8 mouse cellular contexts compared by ENCODE assay signal in the genomic region with DNA sequence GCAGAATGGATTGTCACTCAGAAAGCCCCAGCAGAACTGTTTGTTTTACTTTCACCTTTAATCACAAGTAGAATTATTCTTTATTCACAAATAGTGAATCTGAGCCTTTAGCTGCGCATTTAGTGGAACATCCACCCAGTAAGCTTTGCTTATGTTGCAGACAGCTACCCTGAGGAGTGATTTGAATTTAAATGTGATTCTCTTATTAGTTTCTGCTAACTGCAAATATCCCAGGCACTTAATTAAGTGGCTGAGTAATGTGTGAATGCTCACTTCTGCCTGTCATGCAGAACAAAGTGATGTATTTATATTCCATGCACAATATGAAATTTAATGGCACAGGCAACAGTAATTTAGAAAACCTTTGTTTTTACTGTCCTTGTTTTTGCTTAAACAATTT.
DNase-seq lines count a peak whose midpoint lies in the region; ATAC-seq and TF ChIP-seq lines count a peak whose summit lies in the region.
"Had no signal": no experiment of that assay in that cellular context is flagged by ENCODE, and none has a peak within 500 bp of the region (broad histone marks: within the 10 kb centered on the region; RNA-seq: fewer than 3 reads in every experiment).

No protein-coding gene starts in this region.

- TF ChIP-seq CTCF in intestine, postnatal 0 days (IDR thresholded peaks at IDR 0.05; ENCODE audit: low read depth) = no peak
- no peak for TF ChIP-seq CTCF in hindbrain, postnatal 0 days (IDR thresholded peaks at IDR 0.05; ENCODE audit: low read depth)

- no peaks in the 10 kb centered on the region for H3K9me3 ChIP-seq in intestine, embryonic 14.5 days (ENCODE audit: control insufficient read depth, low read length)
- H3K9me3 ChIP-seq in intestine, postnatal 0 days (ENCODE audit: control insufficient read depth) = no peaks in the 10 kb centered on the region
- H3K9me3 ChIP-seq in forebrain, embryonic 12.5 days = no peaks in the 10 kb centered on the region
- no peaks in the 10 kb centered on the region for H3K9me3 ChIP-seq in hindbrain, postnatal 0 days (ENCODE audit: low read length)

- H3K4me2 ChIP-seq in intestine, embryonic 14.5 days (ENCODE audit: low read length) = peak overlapping the region; percentile 14; the same call in 1 of the 2 replicates
- H3K4me2 ChIP-seq in intestine, postnatal 0 days (replicated peaks; ENCODE audit: low read depth) = no peak overlapping the region
- peak overlapping the region; percentile 41 for H3K4me2 ChIP-seq in forebrain, embryonic 12.5 days
- peak overlapping the region; percentile 51 for H3K4me2 ChIP-seq in hindbrain, postnatal 0 days (ENCODE audit: low read depth, low read length)

- no peak overlapping the region for H3K9ac ChIP-seq in intestine, embryonic 14.5 days (ENCODE audit: low read length)
- no peak overlapping the region for H3K9ac ChIP-seq in intestine, postnatal 0 days (ENCODE audit: low read depth, low read length)
- no peak overlapping the region for H3K9ac ChIP-seq in forebrain, embryonic 12.5 days
- peak overlapping the region; percentile 40 for H3K9ac ChIP-seq in hindbrain, postnatal 0 days (replicated peaks; ENCODE audit: low read length)

- WGBS in intestine, embryonic 14.5 days = 30% methylated on average over 1 of the region's 1 CpGs
- 33% methylated on average over 1 of the region's 1 CpGs for WGBS in intestine, postnatal 0 days
- WGBS in forebrain, embryonic 12.5 days = 7% methylated on average over 1 of the region's 1 CpGs
- WGBS in hindbrain, postnatal 0 days = 5% methylated on average over 1 of the region's 1 CpGs

- DNase-seq in intestine, embryonic 14.5 days (ENCODE audit: low spot score) = no peak
- peak; percentile 41 for DNase-seq in hindbrain, postnatal 0 days (ENCODE audit: low spot score)
- peak; percentile 10 for DNase-seq in retina, embryonic 14.5 days (ENCODE audit: low spot score)
- no peak for DNase-seq in spleen, postnatal 14 days (ENCODE audit: low spot score in 2 of 2)
- DNase-seq in cerebellum, adult 11 months = no peak

- no peaks in the 10 kb centered on the region for H3K27me3 ChIP-seq in intestine, embryonic 14.5 days (replicated peaks; ENCODE audit: control insufficient read depth, insufficient read depth, low read length)
- no peaks in the 10 kb centered on the region for H3K27me3 ChIP-seq in intestine, postnatal 0 days (replicated peaks; ENCODE audit: control insufficient read depth, insufficient read depth, low read length)
- H3K27me3 ChIP-seq in forebrain, embryonic 12.5 days = no peaks in the 10 kb centered on the region
- H3K27me3 ChIP-seq in hindbrain, postnatal 0 days (ENCODE audit: insufficient read depth, low read length) = no peaks in the 10 kb centered on the region
- H3K27me3 ChIP-seq: megakaryocyte, embryonic 14.5 days had no signal

- no peak overlapping the region for H3K27ac ChIP-seq in intestine, embryonic 14.5 days (ENCODE audit: low read depth)
- H3K27ac ChIP-seq in intestine, postnatal 0 days (ENCODE audit: low read depth, low read length) = no peak overlapping the region
- H3K27ac ChIP-seq in forebrain, embryonic 12.5 days = peak overlapping the region; percentile 80
- peak overlapping the region; percentile 78 for H3K27ac ChIP-seq in hindbrain, postnatal 0 days

- ATAC-seq in intestine, embryonic 14.5 days (replicated peaks; ENCODE audit: low FRiP score, low TSS enrichment, low read depth) = no peak
- ATAC-seq in intestine, postnatal 0 days = no peak
- ATAC-seq in forebrain, embryonic 12.5 days (ENCODE audit: low FRiP score) = peak; percentile 68
- ATAC-seq in hindbrain, postnatal 0 days = no peak

- H3K36me3 ChIP-seq in intestine, embryonic 14.5 days (ENCODE audit: control insufficient read depth, insufficient read depth, low read length) = no peaks in the 10 kb centered on the region
- no peaks in the 10 kb centered on the region for H3K36me3 ChIP-seq in intestine, postnatal 0 days (ENCODE audit: control insufficient read depth, insufficient read depth)
- H3K36me3 ChIP-seq in forebrain, embryonic 12.5 days (replicated peaks) = no peaks in the 10 kb centered on the region
- H3K36me3 ChIP-seq in hindbrain, postnatal 0 days (ENCODE audit: insufficient read depth, low read length) = no peaks in the 10 kb centered on the region

- H3K4me3 ChIP-seq in intestine, embryonic 14.5 days (ENCODE audit: low read depth, low read length) = no peak overlapping the region
- no peak overlapping the region for H3K4me3 ChIP-seq in intestine, postnatal 0 days (ENCODE audit: low read depth, low read length)
- peak overlapping the region; percentile 13 for H3K4me3 ChIP-seq in forebrain, embryonic 12.5 days (replicated peaks)
- no peak overlapping the region for H3K4me3 ChIP-seq in hindbrain, postnatal 0 days (ENCODE audit: low read length)
- H3K4me3 ChIP-seq: megakaryocyte, embryonic 14.5 days had no signal

- H3K4me1 ChIP-seq in intestine, embryonic 14.5 days (replicated peaks; ENCODE audit: control insufficient read depth, insufficient read depth, low read length) = 0 out of 2 replicates have a peak, but pooled peaks cover 5% of the 10 kb centered on the region
- no peaks in the 10 kb centered on the region for H3K4me1 ChIP-seq in intestine, postnatal 0 days (replicated peaks; ENCODE audit: control insufficient read depth, insufficient read depth, low read length)
- H3K4me1 ChIP-seq in forebrain, embryonic 12.5 days = peaks cover 25% of the 10 kb centered on the region
- 0 out of 2 replicates have a peak, but pooled peaks cover 8% of the 10 kb centered on the region for H3K4me1 ChIP-seq in hindbrain, postnatal 0 days (ENCODE audit: insufficient read depth, low read length)
- H3K4me1 ChIP-seq: megakaryocyte, embryonic 14.5 days had no signal

Comparison
In these comparisons a context has a peak if more than half of its experiments do, and no peak if none do; other contexts are left out.
1. DNase-seq: peak in hindbrain, postnatal 0 days (single experiment) and retina, embryonic 14.5 days (single experiment); none in intestine, embryonic 14.5 days (single experiment), spleen, postnatal 14 days (0 of 2) and cerebellum, adult 11 months (single experiment).
2. H3K27ac ChIP-seq: peak in forebrain, embryonic 12.5 days (single experiment) and hindbrain, postnatal 0 days (single experiment); none in intestine, embryonic 14.5 days (single experiment) and intestine, postnatal 0 days (single experiment).